Mouse (Mus musculus): ENCODE measurements at regions not wholly inside any gene's neighbourhood (a gene's known extent, or its start where the extent isn't known, plus 50 kb on each side); places are given as distances from the start of the nearest gene placed in this dataset.

DNA sequence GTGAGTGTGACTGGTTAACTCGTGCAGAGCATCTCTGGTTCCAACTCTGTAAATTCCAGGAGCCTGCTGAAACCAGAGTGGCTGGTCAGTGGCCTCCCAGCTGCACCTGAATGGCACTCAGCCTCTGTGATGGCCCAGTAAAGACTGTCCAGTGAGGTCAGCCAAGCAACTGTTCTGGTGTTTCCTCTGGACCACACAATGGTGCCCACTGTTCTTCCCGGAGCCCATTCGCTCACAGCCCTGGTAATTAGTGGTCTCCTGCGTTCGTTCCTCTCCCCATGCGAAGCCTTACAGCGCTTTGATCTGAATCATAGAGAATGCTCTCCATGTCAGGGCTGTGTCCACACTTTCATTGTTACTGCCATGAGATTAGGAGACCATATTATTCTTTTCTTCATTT lies 75.5 kb downstream of the Enkur start:
- no peaks in the 10 kb centered on the region for H3K9me3 ChIP-seq
- H3K4me2 ChIP-seq: no peak overlapping the region
- 29% methylated on average over 7 of the region's 7 CpGs for WGBS
- H3K27me3 ChIP-seq: no peaks in the 10 kb centered on the region
- no peaks in the 10 kb centered on the region for H3K36me3 ChIP-seq
- H3K4me1 ChIP-seq: no peaks in the 10 kb centered on the region
- H3K9ac ChIP-seq: no peak overlapping the region
- no peak for ATAC-seq (ENCODE audit: insufficient number of reproducible peaks, insufficient read depth, low FRiP score, low TSS enrichment, low read depth)
- H3K4me3 ChIP-seq: no peak overlapping the region
- no peak overlapping the region for H3K27ac ChIP-seq

DNA sequence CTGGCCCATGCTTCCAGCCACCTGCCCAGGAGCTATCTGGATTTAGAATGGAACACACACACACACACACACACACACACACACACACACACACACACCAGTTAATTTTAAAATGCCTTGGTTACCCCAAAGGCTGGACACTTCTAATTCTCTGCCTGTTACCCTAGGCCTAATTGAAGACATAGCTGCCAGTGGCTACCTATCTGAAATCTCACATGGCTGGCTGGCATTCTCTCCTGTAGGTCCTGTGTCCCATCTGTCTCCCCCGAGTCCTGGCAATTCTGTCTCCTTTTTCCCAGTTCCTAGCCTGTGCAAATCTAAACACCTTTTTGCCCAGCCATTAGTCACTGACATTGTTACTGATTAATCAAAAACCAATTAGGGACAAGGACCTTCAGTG lies 78.6 kb downstream of the Enkur start:
- H3K4me3 ChIP-seq: no peak overlapping the region
- ATAC-seq (ENCODE audit: insufficient number of reproducible peaks, insufficient read depth, low FRiP score, low TSS enrichment, low read depth): no peak
- H3K27ac ChIP-seq: no peak overlapping the region
- H3K9ac ChIP-seq: no peak overlapping the region
- no peaks in the 10 kb centered on the region for H3K4me1 ChIP-seq
- WGBS: 77% methylated on average over 1 of the region's 1 CpGs
- H3K27me3 ChIP-seq: no peaks in the 10 kb centered on the region
- H3K9me3 ChIP-seq: no peaks in the 10 kb centered on the region
- no peak overlapping the region for H3K4me2 ChIP-seq
- H3K36me3 ChIP-seq: no peaks in the 10 kb centered on the region

DNA sequence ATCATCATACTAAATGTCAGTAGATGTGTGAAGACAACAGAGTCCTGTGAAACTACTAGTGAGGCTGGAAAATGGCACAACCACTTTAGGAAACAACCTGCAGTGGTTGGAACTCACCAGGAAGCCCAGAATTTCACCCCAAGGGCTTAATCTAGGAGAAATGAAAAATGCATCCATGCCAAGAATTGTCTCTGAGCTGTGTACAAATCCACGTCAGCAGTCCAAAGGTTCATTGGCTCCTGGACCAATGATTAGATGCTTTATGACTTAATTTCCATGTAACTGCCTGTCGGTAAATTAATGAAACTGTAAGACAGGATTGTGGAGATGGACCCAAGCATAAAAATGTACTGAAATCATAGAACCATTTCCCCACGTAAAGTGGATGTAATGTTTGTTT lies 82.7 kb downstream of the Enkur start:
- no peak for ATAC-seq (ENCODE audit: insufficient number of reproducible peaks, insufficient read depth, low FRiP score, low TSS enrichment, low read depth)
- Histone ChIP-seq H3K9ac (no peak overlapping the region), H3K36me3 (no peaks in the 10 kb centered on the region), H3K4me2 (no peak overlapping the region), H3K4me3 (no peak overlapping the region), H3K9me3 (no peaks in the 10 kb centered on the region), H3K27ac (no peak overlapping the region), H3K27me3 (no peaks in the 10 kb centered on the region), H3K4me1 (no peaks in the 10 kb centered on the region)
- WGBS: 80% methylated on average over 3 of the region's 3 CpGs

DNA sequence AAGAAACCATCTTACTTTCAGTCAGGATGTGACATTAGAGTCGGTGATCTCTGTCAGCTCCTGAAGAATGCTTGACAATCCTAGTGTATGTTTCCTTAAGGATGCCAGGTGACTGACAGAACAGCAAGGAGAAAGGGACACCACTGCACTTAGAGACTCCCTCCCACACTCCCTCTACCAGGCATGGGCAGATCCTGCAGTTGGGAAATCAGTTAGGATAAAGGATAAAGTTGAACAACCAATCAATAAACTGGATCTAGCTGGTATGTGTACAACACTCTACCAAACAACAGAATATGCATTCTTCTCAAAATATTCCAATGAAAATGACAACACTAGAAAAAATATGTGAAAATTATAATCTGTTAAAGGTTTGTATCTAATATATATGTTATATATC lies 83.5 kb downstream of the Enkur start:
- Histone ChIP-seq H3K4me1 (no peaks in the 10 kb centered on the region), H3K4me2 (no peak overlapping the region), H3K27ac (no peak overlapping the region), H3K9me3 (no peaks in the 10 kb centered on the region), H3K36me3 (no peaks in the 10 kb centered on the region), H3K4me3 (no peak overlapping the region), H3K27me3 (no peaks in the 10 kb centered on the region), H3K9ac (no peak overlapping the region)
- ATAC-seq (ENCODE audit: insufficient number of reproducible peaks, insufficient read depth, low FRiP score, low TSS enrichment, low read depth): no peak
- 75% methylated on average over 1 of the region's 1 CpGs for WGBS

DNA sequence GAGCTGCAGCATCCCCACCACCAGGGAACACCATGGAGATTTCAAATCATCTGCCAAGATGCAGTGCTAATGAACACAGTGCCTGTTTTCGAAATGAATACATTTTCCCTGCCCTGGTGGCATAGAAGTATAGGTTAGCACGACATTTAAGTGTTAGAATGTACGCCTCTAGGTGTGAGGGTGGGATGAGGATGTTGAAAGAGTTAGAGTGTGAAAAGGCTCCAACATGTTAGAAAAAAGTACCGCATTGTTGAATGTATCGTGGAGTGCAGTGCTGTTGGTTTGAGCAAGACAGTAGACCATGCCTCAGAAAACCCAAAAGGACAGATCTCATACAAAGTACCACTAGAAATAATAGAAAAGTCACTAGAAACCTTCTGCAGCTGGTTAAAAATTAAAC lies 88.3 kb downstream of the Enkur start:
- H3K4me3 ChIP-seq: no peak overlapping the region
- H3K36me3 ChIP-seq: no peaks in the 10 kb centered on the region
- no peak overlapping the region for H3K9ac ChIP-seq
- H3K4me1 ChIP-seq: no peaks in the 10 kb centered on the region
- no peak for ATAC-seq (ENCODE audit: insufficient number of reproducible peaks, insufficient read depth, low FRiP score, low TSS enrichment, low read depth)
- no peaks in the 10 kb centered on the region for H3K27me3 ChIP-seq
- no peak overlapping the region for H3K27ac ChIP-seq
- H3K4me2 ChIP-seq: no peak overlapping the region
- no peaks in the 10 kb centered on the region for H3K9me3 ChIP-seq
- WGBS: 88% methylated on average over 5 of the region's 5 CpGs

DNA sequence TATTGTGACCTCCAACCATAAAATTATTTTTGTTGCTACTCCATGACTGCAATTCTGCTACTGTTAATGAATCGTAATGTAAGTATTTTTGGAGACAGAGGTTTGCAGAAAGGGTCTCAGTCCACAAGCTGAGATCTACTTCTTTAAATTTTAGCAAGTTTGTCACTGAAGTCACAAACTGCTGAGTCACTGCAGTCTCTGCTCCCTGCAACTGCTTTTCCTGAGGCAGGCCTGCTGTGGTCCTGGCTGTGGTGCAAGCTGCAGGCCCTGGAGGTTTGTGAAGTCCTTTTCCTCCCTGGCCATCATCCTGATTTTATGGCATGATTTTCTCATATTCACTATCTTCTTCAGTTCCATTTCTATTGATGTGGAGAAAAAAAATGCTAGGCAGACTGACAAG lies 93.6 kb downstream of the Enkur start:
- no peak overlapping the region for H3K9ac ChIP-seq
- WGBS: 83% methylated on average over 1 of the region's 1 CpGs
- no peaks in the 10 kb centered on the region for H3K27me3 ChIP-seq
- no peak for ATAC-seq (ENCODE audit: insufficient number of reproducible peaks, insufficient read depth, low FRiP score, low TSS enrichment, low read depth)
- no peaks in the 10 kb centered on the region for H3K9me3 ChIP-seq
- no peak overlapping the region for H3K27ac ChIP-seq
- no peaks in the 10 kb centered on the region for H3K4me1 ChIP-seq
- no peak overlapping the region for H3K4me2 ChIP-seq
- H3K4me3 ChIP-seq: no peak overlapping the region
- no peaks in the 10 kb centered on the region for H3K36me3 ChIP-seq

DNA sequence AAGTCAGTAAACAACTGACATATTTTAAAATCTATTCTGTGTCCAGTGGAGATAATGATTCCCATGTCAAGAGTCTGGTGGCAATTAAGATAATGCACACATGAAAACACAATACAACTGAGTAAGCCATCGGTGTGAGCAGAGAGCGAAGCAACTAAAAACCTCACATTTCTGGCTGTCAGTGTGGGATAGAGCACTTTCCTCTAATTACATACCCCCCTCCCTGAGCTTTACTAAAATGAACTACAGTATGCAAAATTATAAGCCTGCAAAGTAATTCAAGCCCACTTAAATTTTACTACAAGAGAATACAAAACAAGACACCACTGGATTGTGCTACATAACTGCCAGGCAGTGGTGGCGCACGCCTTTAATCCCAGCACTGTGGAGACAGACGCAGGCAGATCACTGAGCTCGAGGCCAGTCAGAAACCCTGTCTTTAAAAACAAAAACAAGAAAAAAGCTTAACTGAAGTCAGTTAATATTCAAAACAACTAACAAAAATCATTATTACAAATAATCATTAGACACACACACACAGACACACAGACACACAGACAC lies 104.8 kb downstream of the Enkur start:
- no peaks in the 10 kb centered on the region for H3K36me3 ChIP-seq
- no peak overlapping the region for H3K9ac ChIP-seq
- 59% methylated on average over 6 of the region's 6 CpGs for WGBS
- no peak overlapping the region for H3K27ac ChIP-seq
- no peak overlapping the region for H3K4me3 ChIP-seq
- no peaks in the 10 kb centered on the region for H3K4me1 ChIP-seq
- ATAC-seq (ENCODE audit: insufficient number of reproducible peaks, insufficient read depth, low FRiP score, low TSS enrichment, low read depth): no peak; the same call in 1 of the 2 replicates
- no peaks in the 10 kb centered on the region for H3K9me3 ChIP-seq
- no peaks in the 10 kb centered on the region for H3K27me3 ChIP-seq
- H3K4me2 ChIP-seq: no peak overlapping the region

DNA sequence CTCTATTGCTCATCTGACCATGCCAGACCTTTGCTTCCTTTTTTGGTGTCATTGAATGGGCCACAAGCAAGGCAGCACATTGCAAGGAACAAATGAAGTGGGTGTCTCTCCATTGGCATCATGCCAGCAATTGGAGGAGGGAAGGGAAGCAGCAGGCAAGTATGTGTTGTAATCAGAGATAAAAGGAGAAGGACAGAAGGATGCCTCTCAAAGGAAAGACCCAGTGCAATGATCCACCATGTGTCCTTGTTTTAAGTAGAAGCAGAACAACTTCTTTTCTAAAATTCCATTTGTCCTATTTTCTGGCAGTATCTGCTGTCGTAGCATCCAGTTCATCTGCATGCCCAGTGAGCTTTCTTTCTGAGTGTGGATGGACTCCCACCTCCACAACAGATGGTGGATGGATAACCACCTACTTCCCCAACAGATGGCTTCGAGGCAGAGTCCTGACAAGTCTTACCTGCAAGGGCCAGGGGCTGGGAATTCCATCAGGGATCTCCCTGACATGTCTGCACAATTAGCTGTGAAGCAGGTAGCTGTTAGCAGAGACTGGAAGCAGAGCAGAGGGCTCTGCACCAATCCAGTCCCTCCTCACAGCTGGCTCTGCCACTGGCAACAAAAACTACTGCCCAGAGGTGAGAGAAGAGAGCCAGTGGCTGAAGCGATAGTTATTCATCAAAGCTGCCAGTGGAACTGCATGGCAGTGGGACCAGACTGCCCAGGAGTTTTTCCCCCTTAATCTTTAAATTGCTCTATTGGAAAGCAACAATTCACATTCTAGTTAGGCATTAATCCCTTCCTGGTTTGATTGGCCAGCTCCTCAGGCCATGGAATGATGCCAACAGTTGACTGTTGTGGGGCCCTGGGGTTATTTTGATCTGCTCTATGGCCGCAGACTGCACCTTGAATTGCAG lies 113.8 kb downstream of the Enkur start:
- no peak overlapping the region for H3K9ac ChIP-seq
- H3K36me3 ChIP-seq: no peaks in the 10 kb centered on the region
- H3K27ac ChIP-seq: no peak overlapping the region
- ATAC-seq (ENCODE audit: insufficient number of reproducible peaks, insufficient read depth, low FRiP score, low TSS enrichment, low read depth): 0 out of 2 replicates have a peak, but pooled peaks have one; percentile 15
- no peak overlapping the region for H3K4me2 ChIP-seq
- no peaks in the 10 kb centered on the region for H3K27me3 ChIP-seq
- H3K9me3 ChIP-seq: no peaks in the 10 kb centered on the region
- H3K4me3 ChIP-seq: no peak overlapping the region
- 49% methylated on average over 4 of the region's 4 CpGs for WGBS
- peaks cover 5% of the 10 kb centered on the region for H3K4me1 ChIP-seq

DNA sequence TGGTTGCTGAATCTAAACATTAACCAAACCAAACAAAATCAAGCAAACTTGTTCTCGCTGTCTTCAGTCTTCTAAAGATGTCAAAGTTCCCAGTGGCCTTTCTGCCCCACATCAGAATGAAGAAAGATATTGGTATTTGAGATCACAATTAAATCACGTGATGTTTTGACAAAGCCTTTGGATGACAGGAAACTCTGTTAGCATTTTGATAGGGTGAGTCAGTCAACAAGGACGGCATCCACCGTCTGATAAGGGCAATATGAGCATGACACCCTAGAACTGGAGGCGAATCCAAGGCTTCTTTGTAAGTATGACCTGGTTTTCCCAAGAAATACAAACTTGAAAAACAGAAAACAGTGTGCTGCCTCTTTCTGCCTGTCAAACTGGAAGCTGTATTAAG lies 116.8 kb upstream of the Arhgap21 start:
- no peak for ATAC-seq (ENCODE audit: insufficient number of reproducible peaks, insufficient read depth, low FRiP score, low TSS enrichment, low read depth)

DNA sequence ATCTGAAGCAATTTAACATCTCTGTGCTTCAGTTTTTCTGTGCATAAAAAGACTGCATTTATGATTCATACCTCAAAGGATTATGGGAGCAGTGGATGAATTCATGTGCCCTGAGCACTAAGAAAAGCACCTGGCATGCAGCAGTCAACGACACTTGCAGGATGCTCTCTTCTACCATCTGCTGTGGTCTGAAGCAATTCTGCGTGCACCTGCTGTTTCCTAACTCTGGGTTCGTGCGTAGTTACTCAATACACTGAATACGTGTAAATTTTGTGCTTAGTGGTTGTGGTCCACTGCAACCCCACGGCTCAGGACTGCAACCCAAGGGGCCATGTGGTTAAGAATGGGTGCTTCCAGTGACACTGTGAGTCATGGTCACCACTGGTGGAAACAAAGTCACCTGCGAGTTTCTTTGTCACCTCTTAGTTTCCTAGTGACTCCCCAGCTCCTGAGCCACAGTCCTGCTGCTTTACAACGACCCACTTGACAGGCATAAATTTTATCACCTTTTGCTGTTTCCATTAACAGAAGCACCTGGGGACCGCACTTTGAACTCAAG lies 98.7 kb upstream of the Arhgap21 start:
- H3K9ac ChIP-seq: no peak overlapping the region
- no peaks in the 10 kb centered on the region for H3K27me3 ChIP-seq
- H3K4me1 ChIP-seq: no peaks in the 10 kb centered on the region
- no peak overlapping the region for H3K4me2 ChIP-seq
- 87% methylated on average over 9 of the region's 9 CpGs for WGBS
- H3K9me3 ChIP-seq: no peaks in the 10 kb centered on the region
- no peak overlapping the region for H3K27ac ChIP-seq
- no peaks in the 10 kb centered on the region for H3K36me3 ChIP-seq
- no peak overlapping the region for H3K4me3 ChIP-seq
- no peak for ATAC-seq (ENCODE audit: insufficient number of reproducible peaks, insufficient read depth, low FRiP score, low TSS enrichment, low read depth)

More for the DNA sequence above, 116.8 kb upstream of the Arhgap21 start:
- Histone ChIP-seq H3K27me3 (no peaks in the 10 kb centered on the region), H3K36me3 (no peaks in the 10 kb centered on the region), H3K9ac (no peak overlapping the region), H3K27ac (no peak overlapping the region), H3K4me3 (no peak overlapping the region), H3K4me1 (no peaks in the 10 kb centered on the region), H3K9me3 (no peaks in the 10 kb centered on the region), H3K4me2 (no peak overlapping the region)
- WGBS: 84% methylated on average over 5 of the region's 5 CpGs

DNA sequence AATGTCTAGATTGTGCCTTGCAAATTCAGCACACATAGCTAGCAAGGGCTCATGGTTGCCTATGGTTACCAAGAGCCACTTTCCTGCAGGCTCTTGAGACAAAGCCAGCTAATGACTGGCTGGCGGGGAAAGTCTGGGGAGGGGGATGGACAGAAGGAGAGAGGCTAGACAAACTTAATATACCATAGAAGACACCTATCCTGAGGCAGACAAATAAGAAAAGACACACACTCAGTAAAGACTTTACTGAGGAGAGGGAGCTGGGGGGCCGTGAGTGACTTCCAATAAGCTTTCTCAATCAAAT lies 91.6 kb upstream of the Arhgap21 start:
- ATAC-seq (ENCODE audit: insufficient number of reproducible peaks, insufficient read depth, low FRiP score, low TSS enrichment, low read depth): no peak
- H3K27ac ChIP-seq: no peak overlapping the region
- no peaks in the 10 kb centered on the region for H3K36me3 ChIP-seq
- 0 out of 2 replicates have a peak, but pooled peaks cover 6% of the 10 kb centered on the region for H3K4me1 ChIP-seq
- no peaks in the 10 kb centered on the region for H3K9me3 ChIP-seq
- 66% methylated on average over 2 of the region's 2 CpGs for WGBS
- H3K9ac ChIP-seq: no peak overlapping the region
- no peak overlapping the region for H3K4me2 ChIP-seq
- H3K4me3 ChIP-seq: no peak overlapping the region
- H3K27me3 ChIP-seq: no peaks in the 10 kb centered on the region

All from embryonic facial prominence, embryonic 13.5 days (tissue).